Mouse (Mus musculus) stomach, postnatal 0 days (tissue): ENCODE measurements around the gene Ugt2a2.

Experiments
- CTCF ChIP-seq: IDR thresholded peaks from 2 replicates; pipeline ENCODE4 v1.5.1; 2016; ENCODE audit warnings: antibody characterized with exemption, low read depth, mild to moderate bottlenecking, moderate library complexity
- EP300 ChIP-seq: optimal IDR thresholded peaks from 2 replicates; pipeline ENCODE3; 2016; ENCODE audit warnings: antibody characterized with exemption

DNA sequence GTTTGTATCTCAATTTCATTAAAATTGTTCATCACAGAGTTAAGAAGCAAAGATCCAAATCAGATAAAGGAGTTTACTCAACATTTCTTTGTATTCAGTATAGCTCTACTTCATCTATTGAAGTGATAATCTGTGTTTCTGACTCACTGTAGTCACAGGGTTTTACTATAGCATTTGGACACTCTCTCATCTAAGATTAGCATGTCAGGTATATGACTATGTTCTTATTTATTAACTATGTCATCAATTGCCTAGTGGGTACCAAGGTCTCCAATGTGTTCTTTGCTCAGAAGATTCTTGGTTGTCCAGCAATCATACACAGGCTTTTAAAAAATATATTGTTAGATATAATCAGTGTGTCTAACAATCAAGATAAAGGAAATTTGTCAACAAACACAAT, 26.5 kb downstream of the Ugt2a2 start:
- TF ChIP-seq CTCF (no peak), EP300 (no peak)
